Mouse (Mus musculus) small intestine, adult 10 weeks (tissue): ENCODE results near the gene Gm14851. TPM values are rescaled to one million over a fixed set of nuclear protein-coding genes. Genes with fewer than 3 reads are reported as not detected.

Experiments used
- polyA plus RNA-seq: library from polyadenylated mRNA; stranded (reverse); fragments of 350-450 nt; fragmentation: Illumina TruSeq; extraction: RNeasy Lipid Tissue Mini Kit (QIAGEN cat#74804); gene quantifications from one replicate; pipeline ENCODE4 v1.2.3, GENCODE M21; 2014; ENCODE audit warnings: low replicate concordance

Gene Gm14851
- polyA plus RNA-seq: 106 TPM

GRCm38 (mm10) chr8:21095950-21096349, at the start of gene Gm14851:
Gm14851 (minus strand) TSS chr8:21096050.

GRCm38 (mm10) chr8:21134342-21134741, 38.5 kb upstream of the Gm14851 start, which contains the start of gene Defa30:
Defa30 (plus strand) TSS chr8:21134642.

GRCm38 (mm10) chr8:21084142-21084541, 11.7 kb downstream of the Gm14851 start, which contains the start of gene Defa25:
Defa25 (plus strand) TSS chr8:21084442.

GRCm38 (mm10) chr8:21064738-21065137, 31.1 kb downstream of the Gm14851 start, which contains the start of gene Defa35:
Defa35 (plus strand) TSS chr8:21065038.

GRCm38 (mm10) chr8:21054747-21055146, 41.1 kb downstream of the Gm14851 start, which contains the start of gene Defa23:
Defa23 (plus strand) TSS chr8:21055047.

Other genes starting within 250 kb of the Gm14851 start
- gene Defb33, start 203.4 kb downstream of the Gm14851 start, polyA plus RNA-seq: not detected
- not detected for gene Gm15056, start 193.4 kb downstream of the Gm14851 start, polyA plus RNA-seq
- gene Gm6040, start 174.0 kb downstream of the Gm14851 start, polyA plus RNA-seq: not detected
- not detected for gene AY761185, start 151.3 kb downstream of the Gm14851 start, polyA plus RNA-seq
- gene Defa21, start 70.5 kb downstream of the Gm14851 start, polyA plus RNA-seq: 17.6 TPM
- 160 TPM for gene Defa23, start 41.0 kb downstream of the Gm14851 start, polyA plus RNA-seq
- not detected for gene Defa35, start 31.0 kb downstream of the Gm14851 start, polyA plus RNA-seq
- not detected for gene Defa25, start 11.6 kb downstream of the Gm14851 start, polyA plus RNA-seq
- 1,814 TPM for gene Defa30, start 38.6 kb upstream of the Gm14851 start, polyA plus RNA-seq
- 11.5 TPM for gene Defa22, start 66.2 kb upstream of the Gm14851 start, polyA plus RNA-seq
- 5,443 TPM for gene Defa31, start 95.6 kb upstream of the Gm14851 start, polyA plus RNA-seq
- gene Gm15293, start 105.5 kb upstream of the Gm14851 start, polyA plus RNA-seq: not detected
- 82.5 TPM for gene Gm15292, start 153.7 kb upstream of the Gm14851 start, polyA plus RNA-seq
- not detected for gene Defa27, start 219.5 kb upstream of the Gm14851 start, polyA plus RNA-seq
- 41.6 TPM for gene Defa29, start 231.0 kb upstream of the Gm14851 start, polyA plus RNA-seq